Mouse (Mus musculus): ENCODE results near the gene B4galnt4.

DNA sequence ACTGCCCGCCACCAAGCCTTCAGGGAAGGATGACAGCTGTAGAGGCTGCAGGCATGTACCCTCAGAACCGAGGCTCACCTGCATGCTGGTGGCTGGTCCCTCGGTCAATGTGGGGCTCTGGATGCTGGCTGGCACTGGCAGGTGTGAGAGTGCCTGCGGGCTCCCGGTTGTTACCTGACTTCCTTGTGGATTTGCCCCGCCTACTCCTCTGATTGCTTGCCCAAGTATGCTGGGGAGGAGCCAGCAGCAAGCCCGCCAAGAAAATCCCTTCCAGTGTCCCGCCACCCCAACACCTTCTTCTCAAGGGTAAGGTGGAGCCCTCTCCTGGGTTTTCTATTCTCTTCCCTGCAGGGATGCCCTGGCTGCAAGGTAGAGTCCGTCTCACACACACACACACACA is 56.7 kb downstream of the B4galnt4 start, which contains the start of gene Ano9:
- TF ChIP-seq EP300 (optimal IDR thresholded peaks at IDR 0.05) (no peak), CTCF (IDR thresholded peaks at IDR 0.05; ENCODE audit: low read depth) (no peak)
